Mouse (Mus musculus) embryonic facial prominence, embryonic 11.5 days (tissue): Measurements from ENCODE around the gene Sobp. TPM values are rescaled to one million over a fixed set of nuclear protein-coding genes. Genes with fewer than 3 reads are reported as not detected.

Source experiments
- ATAC-seq: fragments of 200-750 bp; cut with Nextera tagmentation; replicated peaks from 2 replicates; pipeline ENCODE4 v1.8.0; 2017; ENCODE audit warnings: low read depth; ENCODE audit not compliant: insufficient number of reproducible peaks, low FRiP score, low TSS enrichment
- DNase-seq: peaks from one replicate; pipeline ENCODE4 v3.0.0-alpha.2; 2015; ENCODE audit warnings: low spot score
- H3K27ac ChIP-seq: fragments of 300-500 bp; sonication (generic); replicated peaks from 2 replicates; pipeline ENCODE4 v1.5.1; 2014; ENCODE audit warnings: mild to moderate bottlenecking, low read depth, low read length, control low read depth
- H3K27me3 ChIP-seq: fragments of 300-500 bp; sonication (generic); 2 replicates; pipeline ENCODE4 v1.6.1; 2014; ENCODE audit warnings: mild to moderate bottlenecking, low read length, moderate library complexity, mixed read lengths; ENCODE audit not compliant: control insufficient read depth, insufficient read depth
- H3K36me3 ChIP-seq: fragments of 300-500 bp; sonication (generic); replicated peaks from 2 replicates; pipeline ENCODE4 v1.6.1; 2014; ENCODE audit warnings: low read depth, mild to moderate bottlenecking, low read length, moderate library complexity, mixed read lengths; ENCODE audit not compliant: control insufficient read depth, insufficient read depth
- H3K4me1 ChIP-seq: fragments of 300-500 bp; sonication (generic); 2 replicates; pipeline ENCODE4 v1.6.1; 2014; ENCODE audit warnings: low read length, mixed read lengths; ENCODE audit not compliant: control insufficient read depth, insufficient read depth
- H3K4me2 ChIP-seq: fragments of 300-500 bp; sonication (generic); 2 replicates; pipeline ENCODE4 v1.6.1; 2014; ENCODE audit warnings: low read depth, mild to moderate bottlenecking, control low read depth, low read length, moderate library complexity
- H3K4me3 ChIP-seq: fragments of 300-500 bp; sonication (generic); 2 replicates; pipeline ENCODE4 v1.5.1; 2014; ENCODE audit warnings: low read depth, low read length, control low read depth
- H3K9ac ChIP-seq: fragments of 300-500 bp; sonication (generic); replicated peaks from 2 replicates; pipeline ENCODE4 v1.6.1; 2014; ENCODE audit warnings: mild to moderate bottlenecking, control low read depth, low read length
- H3K9me3 ChIP-seq: fragments of 300-500 bp; sonication (generic); replicated peaks from 2 replicates; pipeline ENCODE4 v1.6.1; 2016; ENCODE audit warnings: mild to moderate bottlenecking, low read length, inconsistent platforms, mixed read lengths; ENCODE audit not compliant: control insufficient read depth
- WGBS: fragments of 180-500 bp; shearing (Covaris S2); extraction: QIAGEN DNeasy Blood & Tissue Kit; methylation state at CpG from one replicate; pipeline ENCODE4 v1.1.7; 2014; 5-methylcytosine and 5-hydroxymethylcytosine counted together
- polyA plus RNA-seq: library from polyadenylated mRNA; unstranded; fragments of >200 nt; fragmentation: Nextera tagmentation; extraction: Ambion mirVana; gene quantifications from 2 replicates; pipeline ENCODE4 v1.2.1, GENCODE M21; 2014

Sobp gene
- polyA plus RNA-seq, 1 experiment from 2014 or later: 5.3 TPM

DNA sequence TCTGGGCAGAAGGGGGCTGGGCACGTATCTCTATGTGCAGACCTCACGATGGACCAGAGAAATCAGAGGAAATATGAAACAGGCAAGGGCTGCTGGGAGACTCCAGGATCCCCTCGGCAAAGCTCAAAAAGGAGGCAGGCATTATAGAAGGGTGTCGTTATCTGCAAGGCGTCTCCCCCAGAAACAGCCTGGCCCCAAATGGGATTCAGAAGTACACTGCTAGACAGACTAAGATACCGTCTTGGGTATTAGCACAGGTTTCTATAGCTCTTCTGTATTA, 90.3 kb downstream of the Sobp start:
- Histone ChIP-seq H3K4me1 (no peaks in the 10 kb centered on the region), H3K27ac (no peak overlapping the region), H3K9ac (no peak overlapping the region), H3K9me3 (no peaks in the 10 kb centered on the region), H3K36me3 (no peaks in the 10 kb centered on the region; the same call in 1 of the 2 replicates), H3K4me2 (no peak overlapping the region), H3K4me3 (no peak overlapping the region), H3K27me3 (no peaks in the 10 kb centered on the region)
- WGBS: 64% methylated on average over 6 of the region's 6 CpGs
- no peak for ATAC-seq
- no peak for DNase-seq

GRCm38 (mm10) chr10:43083288-43084086, 90.8 kb downstream of the Sobp start:
- H3K4me1 ChIP-seq: no peaks in the 10 kb centered on the region
- no peaks in the 10 kb centered on the region; the same call in 1 of the 2 replicates for H3K36me3 ChIP-seq
- H3K27ac ChIP-seq: no peak overlapping the region
- no peak for ATAC-seq
- no peak overlapping the region for H3K4me3 ChIP-seq
- 80% methylated on average over 8 of the region's 9 CpGs for WGBS
- no peaks in the 10 kb centered on the region for H3K9me3 ChIP-seq
- H3K4me2 ChIP-seq: no peak overlapping the region
- H3K9ac ChIP-seq: no peak overlapping the region
- no peak for DNase-seq
- H3K27me3 ChIP-seq: no peaks in the 10 kb centered on the region

GRCm38 (mm10) chr10:43081316-43081715, 93.0 kb downstream of the Sobp start:
- Histone ChIP-seq H3K4me2 (no peak overlapping the region), H3K4me3 (no peak overlapping the region), H3K27me3 (no peaks in the 10 kb centered on the region), H3K9me3 (no peaks in the 10 kb centered on the region), H3K9ac (no peak overlapping the region), H3K36me3 (no peaks in the 10 kb centered on the region; the same call in 1 of the 2 replicates), H3K4me1 (no peaks in the 10 kb centered on the region), H3K27ac (no peak overlapping the region)
- no peak for DNase-seq
- no peak for ATAC-seq
- WGBS: 91% methylated on average over 3 of the region's 3 CpGs

GRCm38 (mm10) chr10:43075535-43076152, 98.7 kb downstream of the Sobp start:
- Histone ChIP-seq H3K27ac (no peak overlapping the region), H3K27me3 (no peaks in the 10 kb centered on the region), H3K9me3 (no peaks in the 10 kb centered on the region), H3K4me2 (no peak overlapping the region), H3K36me3 (no peaks in the 10 kb centered on the region), H3K9ac (no peak overlapping the region), H3K4me3 (no peak overlapping the region), H3K4me1 (no peaks in the 10 kb centered on the region)
- 71% methylated on average over 13 of the region's 13 CpGs for WGBS
- no peak for DNase-seq
- ATAC-seq: no peak

DNA sequence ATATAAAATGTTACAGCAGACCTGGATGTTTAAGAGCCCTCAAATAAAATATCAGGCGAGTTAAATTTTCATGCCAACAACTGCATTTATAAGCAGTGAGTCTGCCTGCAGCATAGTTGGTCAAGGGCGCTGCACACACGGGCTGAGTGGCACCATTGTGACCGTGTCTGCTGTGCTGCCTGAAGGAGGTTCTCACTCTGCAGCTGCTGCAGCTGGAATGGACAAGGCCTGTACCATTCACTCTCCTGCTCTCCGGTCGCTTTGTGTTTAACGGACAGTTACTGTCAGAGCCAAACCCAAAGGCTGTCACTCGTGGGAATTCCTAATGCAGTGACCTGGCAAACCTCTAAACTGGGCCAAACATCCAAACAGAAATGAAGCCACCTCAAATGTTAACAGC, 101.0 kb downstream of the Sobp start:
- no peak for ATAC-seq
- Histone ChIP-seq H3K27me3 (no peaks in the 10 kb centered on the region), H3K4me3 (no peak overlapping the region), H3K4me1 (no peaks in the 10 kb centered on the region), H3K27ac (no peak overlapping the region), H3K9ac (no peak overlapping the region), H3K9me3 (no peaks in the 10 kb centered on the region), H3K4me2 (no peak overlapping the region), H3K36me3 (no peaks in the 10 kb centered on the region)
- DNase-seq: no peak
- WGBS: 63% methylated on average over 8 of the region's 8 CpGs

- Histone ChIP-seq H3K4me3 (no peak overlapping the region), H3K27me3 (no peaks in the 10 kb centered on the region), H3K27ac (no peak overlapping the region), H3K4me1 (no peaks in the 10 kb centered on the region), H3K36me3 (no peaks in the 10 kb centered on the region), H3K9me3 (no peaks in the 10 kb centered on the region), H3K9ac (no peak overlapping the region), H3K4me2 (no peak overlapping the region)
- no peak for DNase-seq
- WGBS: 90% methylated on average over 6 of the region's 6 CpGs
- no peak for ATAC-seq
Measured at GRCm38 (mm10) chr10:43070893-43071292, 103.4 kb downstream of the Sobp start.

GRCm38 (mm10) chr10:43065331-43065730, 109.0 kb downstream of the Sobp start:
- no peaks in the 10 kb centered on the region for H3K27me3 ChIP-seq
- no peak overlapping the region for H3K4me2 ChIP-seq
- H3K9ac ChIP-seq: no peak overlapping the region
- H3K9me3 ChIP-seq: no peaks in the 10 kb centered on the region
- DNase-seq (no peak), ATAC-seq (no peak)
- H3K27ac ChIP-seq: no peak overlapping the region
- H3K36me3 ChIP-seq: no peaks in the 10 kb centered on the region
- 91% methylated on average over 7 of the region's 7 CpGs for WGBS
- H3K4me1 ChIP-seq: no peaks in the 10 kb centered on the region
- no peak overlapping the region for H3K4me3 ChIP-seq

GRCm38 (mm10) chr10:43061519-43062105, 112.7 kb downstream of the Sobp start:
- no peak overlapping the region for H3K4me3 ChIP-seq
- ATAC-seq: no peak
- no peak overlapping the region for H3K4me2 ChIP-seq
- no peaks in the 10 kb centered on the region for H3K4me1 ChIP-seq
- no peak overlapping the region for H3K27ac ChIP-seq
- 87% methylated on average over 11 of the region's 11 CpGs for WGBS
- no peak for DNase-seq
- H3K9ac ChIP-seq: no peak overlapping the region
- H3K36me3 ChIP-seq: no peaks in the 10 kb centered on the region
- H3K27me3 ChIP-seq: no peaks in the 10 kb centered on the region
- no peaks in the 10 kb centered on the region for H3K9me3 ChIP-seq
